Mouse (Mus musculus) hindbrain, postnatal 0 days (tissue): ENCODE results near the gene Gigyf1. TPM values are rescaled to one million over a fixed set of nuclear protein-coding genes. Genes with fewer than 3 reads are reported as not detected.

Experiments
- ATAC-seq: fragments of 200-750 bp; cut with Nextera tagmentation; 2 replicates; pipeline ENCODE4 v1.8.0; 2017; ENCODE audit warnings: mild to moderate bottlenecking, moderate TSS enrichment, moderate library complexity
- DNase-seq: peaks from one replicate; pipeline ENCODE4 v3.0.0-alpha.2; 2015; ENCODE audit warnings: low spot score
- H3K27ac ChIP-seq: fragments of 300-500 bp; sonication (generic); 2 replicates; pipeline ENCODE4 v1.5.1; 2014; ENCODE audit warnings: mild to moderate bottlenecking
- H3K27me3 ChIP-seq: fragments of 300-500 bp; sonication (generic); 2 replicates; pipeline ENCODE4 v1.6.1; 2014; ENCODE audit warnings: low read length, mixed read lengths; ENCODE audit not compliant: insufficient read depth
- H3K36me3 ChIP-seq: fragments of 300-500 bp; sonication (generic); 2 replicates; pipeline ENCODE4 v1.6.1; 2014; ENCODE audit warnings: low read length, mixed read lengths; ENCODE audit not compliant: insufficient read depth
- H3K4me1 ChIP-seq: fragments of 300-500 bp; sonication (generic); 2 replicates; pipeline ENCODE4 v1.6.1; 2014; ENCODE audit warnings: antibody characterized with exemption, low read length, mixed read lengths; ENCODE audit not compliant: insufficient read depth
- H3K4me2 ChIP-seq: fragments of 300-500 bp; sonication (generic); 2 replicates; pipeline ENCODE4 v1.6.1; 2014; ENCODE audit warnings: low read depth, mild to moderate bottlenecking, low read length, moderate library complexity, mixed read lengths
- H3K4me3 ChIP-seq: fragments of 300-500 bp; sonication (generic); 2 replicates; pipeline ENCODE4 v1.5.1; 2014; ENCODE audit warnings: low read length
- H3K9ac ChIP-seq: fragments of 300-500 bp; sonication (generic); replicated peaks from 2 replicates; pipeline ENCODE4 v1.6.1; 2014; ENCODE audit warnings: mild to moderate bottlenecking, low read length, moderate library complexity, mixed read lengths
- H3K9me3 ChIP-seq: fragments of 300-500 bp; sonication (generic); 2 replicates; pipeline ENCODE4 v1.6.1; 2016; ENCODE audit warnings: low read length, mixed read lengths
- CTCF ChIP-seq: IDR thresholded peaks from 2 replicates; pipeline ENCODE4 v1.5.1; 2016; ENCODE audit warnings: antibody characterized with exemption, control low read depth, low read depth
- whole genome bisulfite sequencing: fragments of 180-500 bp; shearing (Covaris S2); extraction: QIAGEN DNeasy Blood & Tissue Kit; methylation state at CpG from one replicate; pipeline ENCODE4 v1.1.7; 2014; 5-methylcytosine and 5-hydroxymethylcytosine counted together
- polyA plus RNA-seq: library from polyadenylated mRNA; unstranded; fragments of >200 nt; fragmentation: Nextera tagmentation; extraction: Ambion mirVana; gene quantifications from 2 replicates; pipeline ENCODE4 v1.2.1, GENCODE M21; 2015
- total RNA-seq: library from RNA; depleted of rRNA; stranded (reverse); fragments of >200 nt; gene quantifications from 2 replicates; pipeline ENCODE4 v1.2.3, GENCODE M21; 2014

Gigyf1 gene
- total and polyA plus RNA-seq, 2 experiments from 2014 or later = 15.1 to 20.3 TPM

GRCm38 (mm10) chr5:137524251-137524515 is 5.8 kb downstream of the Gigyf1 start:
- H3K27ac ChIP-seq = no peak overlapping the region; the same call in 1 of the 2 replicates
- no peak for TF ChIP-seq CTCF
- no peaks in the 10 kb centered on the region for H3K9me3 ChIP-seq
- DNase-seq = no peak
- ATAC-seq = no peak
- no peaks in the 10 kb centered on the region for H3K27me3 ChIP-seq
- peaks cover 3% of the 10 kb centered on the region; the same call in 1 of the 2 replicates for H3K4me1 ChIP-seq
- WGBS = 74% methylated on average over 8 of the region's 8 CpGs
- no peak overlapping the region for H3K4me2 ChIP-seq
- no peak overlapping the region for H3K4me3 ChIP-seq
- no peak overlapping the region for H3K9ac ChIP-seq
- peaks cover 63% of the 10 kb centered on the region for H3K36me3 ChIP-seq

GRCm38 (mm10) chr5:137524671-137525070 is 6.3 kb downstream of the Gigyf1 start:
- H3K9ac ChIP-seq = no peak overlapping the region
- TF ChIP-seq CTCF = no peak
- peaks cover 63% of the 10 kb centered on the region for H3K36me3 ChIP-seq
- no peak overlapping the region for H3K27ac ChIP-seq
- ATAC-seq (no peak), DNase-seq (no peak)
- no peak overlapping the region for H3K4me2 ChIP-seq
- H3K4me1 ChIP-seq = peaks cover 6% of the 10 kb centered on the region; the same call in 1 of the 2 replicates
- WGBS = 78% methylated on average over 13 of the region's 13 CpGs
- no peaks in the 10 kb centered on the region for H3K27me3 ChIP-seq
- no peaks in the 10 kb centered on the region for H3K9me3 ChIP-seq
- H3K4me3 ChIP-seq = no peak overlapping the region

DNA sequence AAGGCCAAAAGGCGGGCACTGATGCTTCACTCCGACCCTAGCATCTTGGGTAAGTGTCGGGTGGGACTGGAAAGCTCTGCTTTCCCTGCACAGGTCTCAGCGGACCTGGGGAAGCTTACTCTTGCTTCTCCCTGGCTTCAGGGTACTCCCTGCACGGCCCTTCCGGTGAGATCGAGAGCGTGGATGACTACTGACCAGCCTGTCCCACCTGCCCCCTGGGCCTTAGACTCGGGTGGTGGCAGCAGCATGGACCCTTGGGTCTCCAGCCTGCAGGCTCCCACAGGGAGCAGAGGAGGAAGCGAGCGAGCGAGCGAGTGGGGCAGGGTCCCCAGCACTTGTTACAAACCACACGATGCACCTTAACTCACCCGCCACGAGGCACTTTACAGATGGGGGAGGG is 7.2 kb downstream of the Gigyf1 start:
- 67% methylated on average over 16 of the region's 16 CpGs for WGBS
- Histone ChIP-seq H3K27me3 (no peaks in the 10 kb centered on the region), H3K4me1 (peaks cover 14% of the 10 kb centered on the region), H3K4me2 (no peak overlapping the region), H3K9ac (no peak overlapping the region), H3K27ac (no peak overlapping the region; the same call in 1 of the 2 replicates), H3K9me3 (no peaks in the 10 kb centered on the region), H3K36me3 (peaks cover 55% of the 10 kb centered on the region), H3K4me3 (no peak overlapping the region)
- DNase-seq (no peak), ATAC-seq (no peak)
- TF ChIP-seq CTCF = no peak

DNA sequence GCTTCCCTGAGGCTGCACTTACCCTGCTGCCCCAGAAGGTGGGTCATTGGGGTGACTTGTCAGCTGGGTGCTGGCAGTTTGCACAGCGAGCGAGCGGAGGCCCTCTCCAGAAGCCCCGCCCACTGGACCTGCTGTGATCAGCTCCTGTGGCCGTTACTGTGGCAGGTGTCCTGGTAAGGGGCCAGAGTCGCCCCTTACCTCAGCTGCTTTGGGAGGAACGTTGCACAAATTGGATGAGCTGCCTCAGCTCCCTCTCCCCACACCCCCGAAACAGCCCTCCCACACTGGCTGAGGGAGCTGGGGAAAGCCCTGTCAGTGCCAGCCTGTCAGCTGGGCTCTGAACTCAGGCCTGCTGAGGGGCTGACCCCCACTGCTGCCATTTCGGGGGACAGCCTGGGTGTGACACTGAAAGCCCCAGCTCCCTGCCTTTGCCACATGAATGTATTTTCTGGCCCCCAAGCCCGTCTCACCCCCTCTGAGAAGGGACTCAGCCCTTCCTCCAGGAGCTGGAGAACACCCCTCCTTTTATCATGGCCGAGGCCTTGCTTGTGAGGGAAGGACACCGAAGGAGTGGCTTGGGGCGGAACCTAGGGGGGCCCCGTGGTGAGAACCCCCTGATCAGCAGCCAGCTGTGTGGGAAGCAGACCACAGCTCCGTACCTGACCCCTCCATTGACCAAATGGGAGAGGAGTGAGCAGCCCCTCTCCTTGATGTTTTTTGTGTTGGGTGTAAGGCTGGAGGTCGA is 8.0 kb downstream of the Gigyf1 start:
- DNase-seq (peak; percentile 66), ATAC-seq (no peak)
- peak overlapping the region; percentile 69 for H3K27ac ChIP-seq
- H3K4me3 ChIP-seq = no peak overlapping the region
- peaks cover 16% of the 10 kb centered on the region for H3K4me1 ChIP-seq
- no peaks in the 10 kb centered on the region for H3K9me3 ChIP-seq
- no peaks in the 10 kb centered on the region for H3K27me3 ChIP-seq
- no peak overlapping the region for H3K4me2 ChIP-seq
- no peak overlapping the region for H3K9ac ChIP-seq
- 22% methylated on average over 16 of the region's 16 CpGs for WGBS
- peaks cover 47% of the 10 kb centered on the region for H3K36me3 ChIP-seq
- TF ChIP-seq CTCF = no peak

GRCm38 (mm10) chr5:137527413-137527812 is 9.1 kb downstream of the Gigyf1 start:
- DNase-seq = no peak
- TF ChIP-seq CTCF = no peak
- Histone ChIP-seq H3K27ac (peak overlapping the region; percentile 48; the same call in 1 of the 2 replicates), H3K36me3 (peaks cover 38% of the 10 kb centered on the region), H3K9ac (no peak overlapping the region), H3K9me3 (no peaks in the 10 kb centered on the region), H3K4me1 (peaks cover 16% of the 10 kb centered on the region), H3K4me2 (no peak overlapping the region), H3K4me3 (no peak overlapping the region), H3K27me3 (no peaks in the 10 kb centered on the region)
- no peak for ATAC-seq
- WGBS = 26% methylated on average over 1 of the region's 1 CpGs

- Histone ChIP-seq H3K9me3 (no peaks in the 10 kb centered on the region), H3K36me3 (peaks cover 28% of the 10 kb centered on the region), H3K9ac (no peak overlapping the region), H3K27me3 (no peaks in the 10 kb centered on the region), H3K4me2 (no peak overlapping the region), H3K27ac (0 out of 2 replicates have a peak overlapping the region, but pooled peaks have one; percentile 20), H3K4me3 (no peak overlapping the region), H3K4me1 (peaks cover 16% of the 10 kb centered on the region)
- 76% methylated on average over 22 of the region's 22 CpGs for WGBS
- no peak for TF ChIP-seq CTCF
- peak; percentile 14 for DNase-seq
- ATAC-seq = no peak
Measured at GRCm38 (mm10) chr5:137528247-137528968, 10.1 kb downstream of the Gigyf1 start.
